Mouse (Mus musculus): ENCODE results near the gene Bysl. TPM values are rescaled to one million over a fixed set of nuclear protein-coding genes. Genes with fewer than 3 reads are reported as not detected.
A peak's percentile ranks its signal among the peaks of the same experiment; 100 is the strongest.
"Not testable (repeated sequence)": the region's sequence is repeated elsewhere in the genome, so short reads cannot be mapped to it uniquely, and the experiment has no call there.

The Bysl gene
- total RNA-seq, 2 experiments from 2014 or later, result 14.2 to 16.0 TPM

DNA sequence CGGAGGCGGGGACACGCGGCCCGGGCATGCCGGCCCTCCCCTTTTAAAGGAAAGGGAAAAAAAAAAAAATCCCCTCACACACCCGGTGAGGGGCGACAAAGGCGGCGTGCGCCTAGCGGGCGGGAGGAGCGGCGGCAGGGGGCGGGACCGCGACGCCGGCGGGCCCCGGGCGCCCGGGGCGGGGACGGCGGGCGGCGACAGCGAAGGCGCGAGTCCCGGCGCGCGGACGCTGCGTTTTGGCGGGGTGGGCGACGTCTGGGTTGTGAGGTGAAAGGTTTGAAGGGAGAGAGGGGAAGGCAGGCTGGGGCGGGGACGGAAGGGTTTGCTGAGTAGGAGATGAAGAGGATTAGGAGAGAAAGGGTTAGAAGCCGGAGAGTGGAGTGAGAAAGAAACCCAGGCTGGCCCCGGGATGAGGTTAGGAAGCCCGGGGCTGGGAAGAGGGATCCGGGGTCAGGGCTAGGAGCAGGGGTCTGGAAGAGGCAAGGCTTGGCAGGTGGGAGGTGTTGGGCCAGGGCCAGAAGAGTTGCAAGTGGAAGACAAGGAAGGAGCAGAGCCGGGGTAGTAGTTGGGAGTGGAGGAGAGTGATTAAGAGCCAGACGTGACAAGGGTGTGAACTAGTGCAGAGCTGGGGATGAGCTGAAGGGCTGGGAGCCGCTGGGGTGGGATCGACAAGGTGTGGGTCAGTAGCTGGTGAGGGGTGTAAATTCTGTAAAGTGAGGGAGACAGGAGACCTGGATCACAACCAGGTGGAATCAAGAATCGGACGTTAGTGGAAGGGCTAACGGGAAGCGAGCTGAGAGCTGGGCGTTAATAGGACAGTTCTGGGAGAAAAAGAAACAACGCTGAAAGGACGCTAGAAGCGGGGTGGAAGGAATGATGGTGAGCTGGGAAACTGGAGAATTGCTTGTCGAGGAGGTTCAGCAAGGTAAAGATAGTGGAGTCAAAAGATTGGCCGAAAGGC is 18.7 kb upstream of the Bysl start:
- intact Hi-C loops (cut with DNase I), result loop anchor here (5.0 kb wide), 1 partner anchor 47 kb away; no protein-coding TSS in a partner anchor
- peak overlapping the region; percentile 86 for H3K4me3 ChIP-seq
- peak; percentile 70 for DNase-seq
- H3K27ac ChIP-seq, result peak overlapping the region; percentile 97
- TF ChIP-seq CTCF (IDR thresholded peaks at IDR 0.05), result peak; percentile 51

DNA sequence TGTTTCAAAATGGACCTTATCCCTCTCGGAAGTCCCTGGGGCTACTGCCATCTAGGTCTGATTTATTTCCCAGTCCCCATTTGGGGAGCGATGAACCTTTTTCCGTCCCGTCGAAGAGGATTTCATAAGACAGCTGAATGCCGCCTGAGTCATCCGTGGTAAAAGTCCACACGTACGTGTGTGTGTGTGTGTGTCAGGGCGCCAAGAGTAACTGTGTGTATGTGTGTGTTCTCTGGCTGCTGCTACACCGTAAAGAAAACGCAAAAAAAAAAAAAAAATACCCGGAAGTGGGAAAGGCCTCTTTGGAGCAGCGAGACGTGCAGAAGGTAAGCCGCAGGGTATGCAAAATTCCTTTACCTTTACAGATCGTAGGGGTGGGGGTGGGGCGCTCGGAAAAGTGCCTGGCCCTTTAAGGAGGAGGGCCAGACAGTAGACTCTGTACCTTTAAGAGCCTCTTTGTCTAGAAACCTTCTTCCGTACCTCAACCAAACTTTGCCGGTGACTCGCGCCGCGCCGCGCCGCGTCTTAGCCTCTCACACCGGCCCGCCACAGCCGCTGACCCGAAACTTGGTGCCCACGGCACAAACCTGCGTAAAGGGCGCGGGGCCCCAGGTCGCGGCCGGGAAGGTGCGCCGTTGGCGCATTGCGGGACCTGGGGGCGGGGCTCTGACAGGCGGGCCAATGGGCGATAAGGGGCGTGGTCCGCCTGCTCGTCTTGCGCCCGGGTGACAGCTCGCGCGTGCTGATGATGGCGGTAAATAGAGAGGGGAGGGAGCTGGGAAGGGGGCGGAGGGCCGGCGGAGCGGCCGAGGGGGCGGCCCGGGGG is 17.8 kb upstream of the Bysl start:
- Histone ChIP-seq H3K4me3 (peak overlapping the region; percentile 86), H3K27ac (peak overlapping the region; percentile 97)
- DNase-seq, result peak; percentile 97
- TF ChIP-seq CTCF (IDR thresholded peaks at IDR 0.05), result no peak
- intact Hi-C loops (cut with DNase I), result no loop called here

DNA sequence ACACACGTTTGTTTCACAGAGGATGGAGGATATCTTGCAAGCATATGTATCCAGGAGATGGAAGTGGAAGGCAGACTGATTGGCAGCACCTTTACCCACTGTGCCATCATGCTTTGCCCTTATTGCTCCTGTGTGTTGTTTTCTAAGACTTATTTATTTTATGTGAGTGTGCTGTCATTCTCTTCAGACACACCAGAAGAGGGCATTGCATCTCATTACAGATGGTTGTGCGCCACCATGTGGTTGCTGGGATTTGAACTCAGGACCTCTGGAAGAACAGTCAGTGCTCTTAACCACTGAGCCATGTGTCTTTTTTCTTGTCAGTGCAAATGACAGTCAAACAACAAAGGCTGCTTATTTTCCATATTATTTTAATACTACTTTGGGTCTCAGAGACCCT is 16.5 kb upstream of the Bysl start:
- no peak for TF ChIP-seq CTCF (IDR thresholded peaks at IDR 0.05)
- intact Hi-C loops (cut with DNase I), result no loop called here
- H3K4me3 ChIP-seq, result no peak overlapping the region; the same call in 1 of the 2 replicates
- no peak for DNase-seq
- H3K27ac ChIP-seq, result peak overlapping the region; percentile 97

DNA sequence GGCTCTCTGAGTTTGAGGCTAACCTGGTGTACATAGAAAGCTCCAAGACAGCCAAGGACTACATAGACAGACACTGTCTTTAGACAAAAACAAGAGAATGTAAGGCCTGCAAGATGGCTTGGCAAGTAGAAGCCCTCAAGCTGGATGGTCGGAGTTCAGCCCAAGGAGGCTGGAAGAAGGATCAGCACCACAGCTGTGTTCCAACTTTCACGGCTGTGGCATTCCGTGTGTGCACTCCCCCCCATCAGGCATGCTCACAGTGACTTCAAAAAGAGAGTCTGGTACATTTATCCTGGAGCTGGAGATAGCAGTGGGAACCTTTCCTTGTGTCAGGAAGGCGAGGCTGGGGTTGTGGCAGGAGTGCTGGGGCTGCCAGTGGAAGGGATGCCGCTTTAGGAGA is 14.7 kb upstream of the Bysl start:
- Histone ChIP-seq H3K4me3 (no peak overlapping the region), H3K27ac (peak overlapping the region; percentile 81; the same call in 1 of the 2 replicates)
- no peak for TF ChIP-seq CTCF (IDR thresholded peaks at IDR 0.05)
- no peak for DNase-seq
- intact Hi-C loops (cut with DNase I), result no loop called here

DNA sequence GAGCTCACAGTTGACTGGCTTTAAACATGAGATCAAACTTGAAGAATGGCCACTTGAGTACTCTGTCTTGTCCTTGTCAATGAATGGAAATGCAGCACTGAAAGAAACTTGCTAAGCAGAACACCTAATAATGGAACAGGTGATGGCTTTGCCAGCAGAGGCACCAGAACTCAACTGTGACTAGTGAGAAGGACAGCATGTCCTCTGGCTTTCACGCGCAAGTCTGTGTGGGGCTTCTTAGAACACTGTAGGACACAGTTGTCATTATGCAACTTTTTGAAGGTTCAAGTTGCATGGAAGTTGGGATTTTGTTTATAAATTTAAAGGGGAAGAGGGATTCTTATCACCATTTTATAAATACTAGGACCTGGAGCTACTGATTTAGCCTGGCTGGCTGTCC is 13.8 kb upstream of the Bysl start:
- TF ChIP-seq CTCF (IDR thresholded peaks at IDR 0.05), result no peak
- intact Hi-C loops (cut with DNase I), result no loop called here
- Histone ChIP-seq H3K27ac (peak overlapping the region; percentile 81), H3K4me3 (no peak overlapping the region)
- DNase-seq, result peak; percentile 53

DNA sequence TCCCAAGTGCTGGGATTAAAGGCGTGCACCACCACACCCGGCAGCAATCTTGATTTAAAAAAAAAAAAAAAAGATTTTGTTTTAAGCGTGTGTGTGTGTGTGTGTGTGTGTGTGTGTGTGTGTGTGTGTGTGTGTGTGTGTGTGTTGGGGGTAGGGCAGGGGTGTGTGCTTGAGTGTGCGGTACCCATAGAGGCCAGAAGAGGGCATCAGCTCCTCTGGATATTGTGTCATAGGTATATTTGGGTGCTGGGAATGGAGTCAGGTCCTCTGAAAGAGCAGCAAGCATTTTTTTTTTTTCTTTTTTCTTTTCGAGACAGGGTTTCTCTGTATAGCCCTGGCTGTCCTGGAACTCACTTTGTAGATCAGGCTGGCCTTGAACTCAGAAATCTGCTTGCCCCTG is 13.3 kb upstream of the Bysl start:
- intact Hi-C loops (cut with DNase I); H3K4me3 ChIP-seq; DNase-seq: not testable (repeated sequence)
- peak overlapping the region; percentile 81 for H3K27ac ChIP-seq

DNA sequence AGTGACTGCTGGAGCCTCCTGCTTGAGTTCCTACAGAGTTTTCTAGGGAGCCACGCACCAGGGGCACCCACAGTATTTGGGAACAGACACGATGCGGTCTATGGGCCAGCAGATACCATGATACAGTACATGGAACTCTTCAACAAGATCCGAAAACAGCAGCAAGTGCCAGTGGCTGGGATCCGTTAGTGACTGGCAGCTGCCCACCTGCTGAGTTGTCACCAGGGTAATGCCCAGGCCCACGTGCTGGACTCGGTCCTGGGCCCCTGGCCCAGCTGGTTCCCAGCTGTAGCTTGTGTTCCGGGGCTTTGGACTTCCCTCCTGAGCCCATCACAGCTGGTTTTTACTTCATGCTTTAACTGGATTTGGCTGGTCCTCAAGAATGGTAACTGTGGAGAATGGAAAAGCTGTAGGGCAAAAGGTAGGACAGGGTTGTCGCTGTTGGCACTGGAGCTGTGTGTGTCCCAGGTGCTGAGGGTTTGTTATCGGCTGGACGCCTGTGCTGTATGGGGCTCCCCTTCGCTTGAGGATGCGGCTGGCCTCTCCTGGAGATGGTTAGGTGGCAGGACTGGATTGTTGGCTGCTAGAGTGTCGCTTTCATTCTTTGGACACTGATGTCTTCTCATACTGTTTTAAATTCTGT is 11.7 kb upstream of the Bysl start:
- no peak overlapping the region for H3K4me3 ChIP-seq
- intact Hi-C loops (cut with DNase I), result no loop called here
- peak; percentile 63 for DNase-seq
- H3K27ac ChIP-seq, result peak overlapping the region; percentile 46
- no peak for TF ChIP-seq CTCF (IDR thresholded peaks at IDR 0.05)

DNA sequence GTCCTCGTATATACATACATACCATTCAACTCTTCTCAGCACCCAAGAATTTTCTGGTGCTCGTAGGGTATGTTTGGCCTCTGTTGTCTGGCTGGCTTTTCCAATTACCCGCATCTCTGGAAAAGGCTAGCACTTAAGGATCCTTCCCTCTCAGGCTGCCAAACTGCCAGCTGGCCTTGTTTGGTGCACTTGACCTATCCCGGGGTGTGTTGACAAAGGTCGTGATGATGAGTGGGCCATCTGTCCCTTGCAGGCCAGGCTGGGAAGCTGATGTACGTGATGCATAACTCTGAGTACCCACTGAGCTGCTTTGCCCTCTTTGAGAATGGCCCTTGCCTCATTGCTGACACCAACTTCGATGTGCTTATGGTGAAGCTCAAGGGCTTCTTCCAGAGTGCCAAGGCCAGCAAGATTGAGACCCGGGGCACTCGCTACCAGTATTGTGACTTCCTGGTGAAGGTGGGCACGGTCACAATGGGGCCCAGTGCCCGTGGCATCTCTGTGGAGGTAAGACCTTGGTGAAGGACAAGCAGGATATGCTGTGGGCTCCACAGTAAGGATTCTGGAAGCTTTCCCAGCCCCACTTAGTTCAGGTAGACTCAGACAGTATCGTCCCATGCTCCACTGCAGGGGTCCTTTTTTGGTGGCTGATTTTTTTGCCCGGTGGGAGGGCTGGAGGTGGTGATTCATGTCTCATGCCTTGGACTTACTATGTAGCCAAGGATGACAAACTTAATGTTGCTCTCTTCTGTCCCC is 7.4 kb upstream of the Bysl start:
- intact Hi-C loops (cut with DNase I), result no loop called here
- TF ChIP-seq CTCF (IDR thresholded peaks at IDR 0.05), result no peak
- H3K27ac ChIP-seq, result no peak overlapping the region
- H3K4me3 ChIP-seq, result no peak overlapping the region
- DNase-seq, result no peak

DNA sequence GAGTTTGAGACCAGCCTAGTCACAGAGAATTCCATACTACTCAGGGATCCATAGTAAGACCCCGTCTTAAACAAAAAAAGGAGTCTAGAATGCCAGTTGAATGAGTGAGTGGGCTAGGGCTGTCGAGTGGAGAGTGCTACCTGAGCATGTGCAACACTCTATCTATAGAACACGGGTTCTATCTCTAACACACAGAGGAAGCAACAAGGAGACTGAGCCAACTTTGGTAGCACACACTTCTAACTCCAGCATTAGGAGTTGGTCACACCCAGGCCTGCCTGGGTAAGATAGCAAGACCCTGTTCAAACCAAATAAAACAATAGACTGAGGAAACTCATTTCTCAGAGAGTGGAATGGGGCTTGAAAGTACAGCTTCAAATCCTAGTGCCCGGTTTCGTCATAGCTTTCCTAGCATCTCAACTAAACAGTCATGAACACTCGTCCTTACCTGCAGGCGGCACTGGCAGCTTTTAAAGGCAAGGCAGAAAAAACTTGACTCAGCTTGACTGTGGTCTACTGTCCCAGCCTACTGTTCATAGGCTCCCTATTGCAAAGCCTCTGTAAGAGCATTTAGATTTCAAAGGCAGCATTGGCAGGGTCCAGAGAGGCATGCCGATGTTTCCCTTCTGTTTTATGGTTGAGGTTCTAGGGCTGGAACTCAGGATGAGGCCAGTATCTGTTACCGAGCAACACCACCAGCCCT is 6.5 kb upstream of the Bysl start:
- intact Hi-C loops (cut with DNase I), result no loop called here
- no peak overlapping the region for H3K4me3 ChIP-seq
- no peak for DNase-seq
- TF ChIP-seq CTCF (IDR thresholded peaks at IDR 0.05), result no peak
- H3K27ac ChIP-seq, result no peak overlapping the region

DNA sequence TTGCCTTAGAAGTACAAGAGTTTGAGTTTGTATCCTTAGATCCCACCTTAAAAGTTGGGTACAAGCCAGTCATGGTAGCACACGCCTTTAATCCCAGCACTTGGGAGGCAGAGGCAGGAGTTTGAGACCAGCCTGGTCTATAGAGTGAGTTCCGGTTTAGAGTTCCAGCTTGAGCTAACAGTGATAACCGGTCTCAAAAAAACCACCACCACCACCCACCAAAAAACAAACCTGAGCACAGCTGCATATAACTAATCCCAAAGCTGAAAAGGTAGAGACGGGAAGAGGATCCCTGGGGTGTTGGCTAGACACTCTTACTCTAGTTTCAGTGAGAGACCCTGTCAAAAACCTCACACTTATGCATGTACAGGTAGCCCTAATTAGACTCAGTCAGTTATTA is 5.4 kb upstream of the Bysl start:
- TF ChIP-seq CTCF (IDR thresholded peaks at IDR 0.05), result no peak
- intact Hi-C loops (cut with DNase I), result no loop called here
- Histone ChIP-seq H3K27ac (no peak overlapping the region), H3K4me3 (no peak overlapping the region)
- DNase-seq, result no peak

DNA sequence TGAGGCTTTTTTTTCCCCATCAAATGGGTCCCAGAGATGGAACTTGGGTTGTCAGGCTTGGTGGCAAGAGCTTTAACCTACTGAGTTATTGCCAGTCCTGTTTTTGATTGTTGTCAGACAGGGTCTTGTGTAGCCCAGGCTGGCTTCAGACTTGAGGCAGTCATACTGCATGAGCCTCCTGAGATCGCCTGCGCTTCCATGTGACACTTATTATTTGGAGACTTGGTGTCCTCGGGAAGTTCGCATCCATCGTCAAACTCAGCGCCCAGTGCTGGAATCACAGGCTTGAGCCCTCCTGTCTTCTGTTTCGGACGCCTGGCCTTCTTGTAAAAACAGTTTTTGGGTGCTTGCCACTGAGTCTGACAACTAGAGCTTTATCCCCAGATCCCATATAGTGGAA is 4.8 kb upstream of the Bysl start:
- no peak for TF ChIP-seq CTCF (IDR thresholded peaks at IDR 0.05)
- Histone ChIP-seq H3K4me3 (no peak overlapping the region), H3K27ac (no peak overlapping the region)
- DNase-seq, result no peak
- intact Hi-C loops (cut with DNase I), result no loop called here
